Mouse (Mus musculus): ENCODE results near the gene Atxn7l3. TPM values are rescaled to one million over a fixed set of nuclear protein-coding genes. Genes with fewer than 3 reads are reported as not detected.
"Not testable (repeated sequence)": the region's sequence is repeated elsewhere in the genome, so short reads cannot be mapped to it uniquely, and the experiment has no call there.

The Atxn7l3 gene
- total RNA-seq, 2 experiments from 2014 or later = 36.8 to 39.4 TPM

- DNase-seq = peak; percentile 26
These were observed 1.4 kb downstream of the Atxn7l3 start for GRCm38 (mm10) chr11:102294887-102295597.

- DNase-seq = no peak
These were observed 2.0 kb downstream of the Atxn7l3 start for GRCm38 (mm10) chr11:102294416-102294815.

- DNase-seq = no peak
These were observed 2.5 kb downstream of the Atxn7l3 start for GRCm38 (mm10) chr11:102293971-102294370.

GRCm38 (mm10) chr11:102291051-102291535, 5.3 kb downstream of the Atxn7l3 start:
- DNase-seq = peak; percentile 20

GRCm38 (mm10) chr11:102290141-102290540, 6.3 kb downstream of the Atxn7l3 start:
- no peak for DNase-seq

- no peak for DNase-seq
These were observed 6.8 kb downstream of the Atxn7l3 start for GRCm38 (mm10) chr11:102289511-102290100.

GRCm38 (mm10) chr11:102288913-102289312, 7.5 kb downstream of the Atxn7l3 start:
- peak; percentile 30 for DNase-seq

GRCm38 (mm10) chr11:102288027-102288804, 8.2 kb downstream of the Atxn7l3 start:
- DNase-seq = no peak

GRCm38 (mm10) chr11:102287485-102287884, 8.9 kb downstream of the Atxn7l3 start:
- DNase-seq = no peak

GRCm38 (mm10) chr11:102285095-102285834, 11.2 kb downstream of the Atxn7l3 start:
- DNase-seq = no peak

- peak; percentile 96 for DNase-seq
These were observed 11.8 kb downstream of the Atxn7l3 start, which contains the start of gene Tmub2 for GRCm38 (mm10) chr11:102284501-102285094. Gene Tmub2 (plus strand): TSS chr11:102284931.

- DNase-seq = no peak
These were observed 12.5 kb downstream of the Atxn7l3 start for GRCm38 (mm10) chr11:102283922-102284321.

GRCm38 (mm10) chr11:102280267-102280666, 16.2 kb downstream of the Atxn7l3 start:
- not testable (repeated sequence) for DNase-seq

- no peak for DNase-seq
These were observed 16.8 kb downstream of the Atxn7l3 start for GRCm38 (mm10) chr11:102279595-102279994.

GRCm38 (mm10) chr11:102277754-102278153, 18.7 kb downstream of the Atxn7l3 start:
- no peak for DNase-seq

GRCm38 (mm10) chr11:102276411-102276915, 20.0 kb downstream of the Atxn7l3 start:
- DNase-seq = peak; percentile 51

GRCm38 (mm10) chr11:102268520-102269244, 27.7 kb downstream of the Atxn7l3 start, which contains the start of gene Asb16:
Gene Asb16 (plus strand): TSS chr11:102268743.
- no peak for DNase-seq

- DNase-seq = peak; percentile 85
These were observed 29.0 kb downstream of the Atxn7l3 start for GRCm38 (mm10) chr11:102267480-102267879.

- DNase-seq = no peak
These were observed 29.6 kb downstream of the Atxn7l3 start for GRCm38 (mm10) chr11:102266631-102267355.

- DNase-seq = no peak
These were observed 30.6 kb downstream of the Atxn7l3 start for GRCm38 (mm10) chr11:102265816-102266215.
